Mouse (Mus musculus): ENCODE results near the gene Acta2.

Acta2 gene

GRCm38 (mm10) chr19:34192008-34192963, 63.1 kb downstream of the Acta2 start, which contains the start of gene Stambpl1:
Stambpl1 (plus strand) TSS chr19:34192229.
- DNase-seq (ENCODE audit: low read depth, low spot score) = peak; percentile 78

- DNase-seq (ENCODE audit: low read depth, low spot score) = no peak
Observed at GRCm38 (mm10) chr19:34191645-34192007, 63.8 kb downstream of the Acta2 start.

Measured in ZHBTc4 (cell line).